Mouse (Mus musculus): ENCODE results near the gene Zfp683.

DNA sequence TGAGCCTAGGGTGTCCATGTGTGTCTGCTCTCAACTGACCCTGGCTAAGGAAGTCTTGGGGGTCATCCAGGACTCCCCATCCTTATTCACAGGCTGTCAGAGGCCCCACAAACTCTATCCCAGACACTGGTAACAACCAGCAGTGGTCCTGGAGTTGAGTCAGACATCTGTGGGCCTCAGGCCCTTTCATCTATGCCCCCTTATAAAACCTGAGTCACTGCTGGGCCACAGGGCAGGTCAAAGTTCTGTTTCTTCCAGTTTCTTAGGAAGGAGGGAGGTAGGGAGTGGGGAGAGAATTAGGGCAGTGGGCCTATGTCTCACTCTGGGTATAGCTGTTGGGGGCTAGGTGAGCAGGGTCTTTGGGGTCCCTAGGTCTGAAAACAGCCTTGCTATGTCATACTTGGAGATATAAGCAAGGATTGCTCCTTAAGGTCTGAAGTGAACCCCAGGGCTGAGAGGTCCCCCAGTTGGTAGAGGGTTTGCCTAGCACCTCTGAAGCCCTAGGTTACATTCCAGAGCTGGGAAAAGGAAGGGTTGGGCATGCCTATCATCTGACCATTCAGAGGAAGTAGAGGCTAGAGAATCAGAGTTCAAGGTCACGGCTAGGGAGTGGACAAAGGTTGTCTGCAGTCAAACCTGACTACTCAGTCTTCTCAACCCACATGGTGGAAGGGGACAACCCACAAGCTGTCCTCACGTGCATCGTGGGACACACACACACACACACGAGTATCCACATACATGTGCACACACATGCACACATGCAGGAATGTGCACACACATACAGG is 15.3 kb downstream of the Zfp683 start:
- no peak for TF ChIP-seq POLR2A (IDR thresholded peaks at IDR 0.05; ENCODE audit: extremely low read depth, insufficient read depth, low read length)
- TF ChIP-seq CTCF (IDR thresholded peaks at IDR 0.05; ENCODE audit: low read depth, low read length), result no peak

Measured in liver, adult 2 months (tissue).